Mouse (Mus musculus) kidney, postnatal 14 days (tissue): ENCODE data around the gene Akap7.
A peak's percentile ranks its signal among the peaks of the same experiment; 100 is the strongest.
"Not testable (repeated sequence)": the region's sequence is repeated elsewhere in the genome, so short reads cannot be mapped to it uniquely, and the experiment has no call there.

Experiments
- DNase-seq: peaks from one replicate; pipeline ENCODE4 v3.0.0; 2022; ENCODE audit warnings: mixed read lengths

Gene Akap7

GRCm38 (mm10) chr10:25184819-25185603 is 122.7 kb downstream of the Akap7 start:
- no peak for DNase-seq

- no peak for DNase-seq
Measured at GRCm38 (mm10) chr10:25183271-25183670, 124.4 kb downstream of the Akap7 start.

- DNase-seq: no peak
Measured at GRCm38 (mm10) chr10:25179030-25179429, 128.6 kb downstream of the Akap7 start.

- no peak for DNase-seq
Measured at GRCm38 (mm10) chr10:25177270-25177669, 130.4 kb downstream of the Akap7 start.

- no peak for DNase-seq
Measured at GRCm38 (mm10) chr10:25174872-25175271, 132.8 kb downstream of the Akap7 start.

GRCm38 (mm10) chr10:25167365-25168194 is 140.1 kb downstream of the Akap7 start:
- no peak for DNase-seq

- not testable (repeated sequence) for DNase-seq
Measured at GRCm38 (mm10) chr10:25163510-25163909, 144.2 kb downstream of the Akap7 start.

GRCm38 (mm10) chr10:25161701-25162100 is 146.0 kb downstream of the Akap7 start:
- no peak for DNase-seq

GRCm38 (mm10) chr10:25158651-25159050 is 149.0 kb downstream of the Akap7 start:
- no peak for DNase-seq

GRCm38 (mm10) chr10:25157339-25157738 is 150.3 kb downstream of the Akap7 start:
- DNase-seq: no peak

- no peak for DNase-seq
Measured at GRCm38 (mm10) chr10:25154225-25154624, 153.4 kb downstream of the Akap7 start.

GRCm38 (mm10) chr10:25151172-25151800 is 156.4 kb downstream of the Akap7 start:
- DNase-seq: no peak

GRCm38 (mm10) chr10:25145851-25146250 is 161.8 kb downstream of the Akap7 start:
- DNase-seq: no peak

GRCm38 (mm10) chr10:25144787-25145761 is 162.6 kb downstream of the Akap7 start:
- no peak for DNase-seq

GRCm38 (mm10) chr10:25141781-25142180 is 165.9 kb downstream of the Akap7 start:
- DNase-seq: no peak

- peak; percentile 62 for DNase-seq
Measured at GRCm38 (mm10) chr10:25140155-25140755, 167.4 kb downstream of the Akap7 start.

GRCm38 (mm10) chr10:25133581-25133980 is 174.1 kb downstream of the Akap7 start:
- DNase-seq: no peak

GRCm38 (mm10) chr10:25128455-25128863 is 179.2 kb downstream of the Akap7 start:
- DNase-seq: peak; percentile 22

GRCm38 (mm10) chr10:25126035-25126434 is 181.6 kb downstream of the Akap7 start:
- DNase-seq: no peak

- no peak for DNase-seq
Measured at GRCm38 (mm10) chr10:25120871-25121554, 186.7 kb downstream of the Akap7 start.
